Mouse (Mus musculus) forebrain, embryonic 16.5 days (tissue): ENCODE data around the gene Gm49416. TPM values are rescaled to one million over a fixed set of nuclear protein-coding genes. Genes with fewer than 3 reads are reported as not detected.
A peak's percentile ranks its signal among the peaks of the same experiment; 100 is the strongest.

ENCODE experiments used
- ATAC-seq: fragments of 200-750 bp; cut with Nextera tagmentation; 2 replicates; pipeline ENCODE4 v1.8.0; 2017; ENCODE audit warnings: mild to moderate bottlenecking, moderate library complexity
- H3K27ac ChIP-seq: fragments of 300-500 bp; sonication (generic); 2 replicates; pipeline ENCODE4 v1.5.1; 2014; ENCODE audit warnings: low read length, control low read depth
- H3K27me3 ChIP-seq: fragments of 300-500 bp; sonication (generic); replicated peaks from 2 replicates; pipeline ENCODE4 v1.6.1; 2014; ENCODE audit warnings: low read length; ENCODE audit not compliant: control insufficient read depth, insufficient read depth
- H3K36me3 ChIP-seq: fragments of 300-500 bp; sonication (generic); 2 replicates; pipeline ENCODE4 v1.6.1; 2014; ENCODE audit not compliant: control insufficient read depth, insufficient read depth
- H3K4me1 ChIP-seq: fragments of 300-500 bp; sonication (generic); replicated peaks from 2 replicates; pipeline ENCODE4 v1.6.1; 2014; ENCODE audit warnings: low read length; ENCODE audit not compliant: control insufficient read depth, insufficient read depth
- H3K4me2 ChIP-seq: fragments of 300-500 bp; sonication (generic); 2 replicates; pipeline ENCODE4 v1.6.1; 2014; ENCODE audit warnings: mild to moderate bottlenecking, low read length, control low read depth
- H3K4me3 ChIP-seq: fragments of 300-500 bp; sonication (generic); replicated peaks from 2 replicates; pipeline ENCODE4 v1.5.1; 2014; ENCODE audit warnings: mild to moderate bottlenecking, low read length, control low read depth
- H3K9ac ChIP-seq: fragments of 300-500 bp; sonication (generic); replicated peaks from 2 replicates; pipeline ENCODE4 v1.6.1; 2014; ENCODE audit warnings: low read depth, low read length, control low read depth
- H3K9me3 ChIP-seq: fragments of 300-500 bp; sonication (generic); 2 replicates; pipeline ENCODE4 v1.6.1; 2016; ENCODE audit warnings: low read length; ENCODE audit not compliant: control insufficient read depth
- WGBS: fragments of 180-500 bp; shearing (Covaris S2); extraction: QIAGEN DNeasy Blood & Tissue Kit; methylation state at CpG from one replicate; pipeline ENCODE4 v1.1.7; 2014; 5-methylcytosine and 5-hydroxymethylcytosine counted together
- polyA plus RNA-seq: library from polyadenylated mRNA; unstranded; fragments of >200 nt; fragmentation: Nextera tagmentation; extraction: Ambion mirVana; gene quantifications from 2 replicates; pipeline ENCODE4 v1.2.1, GENCODE M21; 2015

The Gm49416 gene
- polyA plus RNA-seq, 1 experiment from 2014 or later = 0.34 TPM

DNA sequence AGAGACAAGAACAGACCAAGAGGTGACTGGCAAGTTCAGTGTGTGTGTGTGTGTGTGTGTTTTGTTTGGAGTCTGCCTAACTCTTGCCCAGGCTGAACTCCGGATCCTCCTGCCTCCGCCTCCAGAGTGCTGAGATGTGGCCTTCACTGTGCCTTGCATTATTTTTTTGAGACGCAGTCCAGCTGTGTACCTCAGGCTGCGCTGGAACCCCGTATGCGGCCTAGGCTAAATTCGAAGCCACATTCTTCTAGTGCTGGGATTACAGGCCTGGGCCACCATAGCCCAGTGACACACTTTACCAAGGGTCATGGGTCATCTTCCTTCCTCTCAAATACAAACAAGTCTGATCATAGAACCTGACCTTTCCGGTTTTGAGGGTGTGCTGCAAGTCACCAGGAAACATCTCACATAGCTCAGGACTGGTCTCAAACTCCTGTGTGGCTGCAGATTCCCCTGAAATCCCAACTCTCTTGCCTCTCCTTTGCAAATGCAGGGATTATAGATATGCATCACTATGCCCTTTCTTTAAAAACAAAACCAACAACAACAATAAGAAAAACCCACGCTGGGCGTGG is 16.4 kb upstream of the Gm49416 start:
- Histone ChIP-seq H3K4me1 (peaks cover 14% of the 10 kb centered on the region), H3K9me3 (no peaks in the 10 kb centered on the region), H3K27me3 (no peaks in the 10 kb centered on the region), H3K4me3 (peak overlapping the region; percentile 73), H3K27ac (no peak overlapping the region), H3K36me3 (peaks cover 19% of the 10 kb centered on the region; the same call in 1 of the 2 replicates), H3K4me2 (peak overlapping the region; percentile 93), H3K9ac (peak overlapping the region; percentile 74)
- WGBS = 82% methylated on average over 10 of the region's 10 CpGs
- no peak for ATAC-seq

DNA sequence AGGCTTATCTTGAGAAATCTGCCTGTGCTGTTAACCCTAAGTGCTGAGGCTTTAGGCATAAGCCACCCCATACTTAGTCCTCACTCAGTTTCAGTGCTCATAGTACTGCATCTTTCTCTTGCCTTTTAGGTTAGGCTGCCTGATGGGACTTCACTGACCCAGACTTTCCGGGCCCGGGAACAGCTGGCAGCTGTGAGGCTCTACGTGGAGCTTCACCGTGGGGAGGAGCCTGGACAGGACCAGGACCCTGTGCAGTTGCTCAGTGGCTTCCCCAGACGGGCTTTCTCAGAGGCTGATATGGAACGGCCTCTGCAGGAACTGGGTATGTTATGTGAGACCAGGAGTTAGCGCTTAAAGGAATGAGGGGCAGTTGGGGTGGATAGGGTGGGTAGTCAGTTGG is 13.7 kb upstream of the Gm49416 start:
- Histone ChIP-seq H3K9ac (no peak overlapping the region), H3K27ac (no peak overlapping the region), H3K36me3 (peaks cover 22% of the 10 kb centered on the region), H3K9me3 (no peaks in the 10 kb centered on the region), H3K4me1 (peaks cover 18% of the 10 kb centered on the region), H3K4me3 (no peak overlapping the region), H3K4me2 (no peak overlapping the region), H3K27me3 (no peaks in the 10 kb centered on the region)
- no peak for ATAC-seq
- 93% methylated on average over 7 of the region's 7 CpGs for WGBS

DNA sequence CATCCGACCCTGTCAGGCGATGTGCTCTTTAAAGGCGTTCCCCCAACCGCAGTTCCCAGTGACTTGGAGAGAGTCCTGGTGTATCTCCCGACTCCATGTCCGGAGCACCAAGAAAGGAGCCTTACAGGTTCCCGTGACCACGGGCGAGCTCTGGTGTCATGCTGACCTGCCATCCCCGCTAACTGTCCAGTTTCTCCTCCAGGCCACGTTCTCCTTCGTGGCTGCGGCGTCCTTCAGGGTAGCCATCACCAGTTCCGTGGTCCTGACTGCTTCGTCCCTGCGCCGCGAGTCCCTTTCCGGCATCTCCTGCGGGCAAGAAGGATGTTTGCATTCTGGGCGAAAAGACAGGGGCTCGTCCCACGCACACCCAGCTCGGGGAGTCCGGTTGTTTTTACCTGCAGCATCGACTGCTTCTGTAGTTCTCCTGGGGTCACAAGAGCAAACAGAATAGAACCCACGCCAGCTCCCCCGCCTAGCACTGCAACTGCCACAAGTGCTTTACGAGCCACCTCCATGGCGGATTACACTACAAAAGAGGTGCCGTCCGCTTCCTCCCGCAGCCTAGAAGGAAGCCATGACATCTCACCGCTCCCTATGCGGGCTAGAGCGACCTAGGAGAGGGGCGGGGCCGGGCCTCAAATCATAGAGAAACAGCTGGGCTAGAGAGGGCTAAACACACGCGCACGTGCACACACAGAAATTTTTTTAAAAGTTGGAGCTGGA is 8.3 kb upstream of the Gm49416 start, which contains the start of gene Uqcc3:
Uqcc3 (minus strand) TSS at position 613 of the 723 bp plus-strand sequence.
- WGBS = under 1% methylated on average over 42 of the region's 42 CpGs
- Histone ChIP-seq H3K9ac (peak within 1 kb of the TSS; percentile 80), H3K9me3 (no peaks in the 10 kb centered on the region), H3K4me1 (peaks cover 9% of the 10 kb centered on the region), H3K27me3 (no peaks in the 10 kb centered on the region), H3K27ac (peak within 1 kb of the TSS; percentile 49), H3K4me2 (peak within 1 kb of the TSS; percentile 87), H3K36me3 (peaks cover 10% of the 10 kb centered on the region), H3K4me3 (peak within 1 kb of the TSS; percentile 54)
- peak; percentile 99 for ATAC-seq

DNA sequence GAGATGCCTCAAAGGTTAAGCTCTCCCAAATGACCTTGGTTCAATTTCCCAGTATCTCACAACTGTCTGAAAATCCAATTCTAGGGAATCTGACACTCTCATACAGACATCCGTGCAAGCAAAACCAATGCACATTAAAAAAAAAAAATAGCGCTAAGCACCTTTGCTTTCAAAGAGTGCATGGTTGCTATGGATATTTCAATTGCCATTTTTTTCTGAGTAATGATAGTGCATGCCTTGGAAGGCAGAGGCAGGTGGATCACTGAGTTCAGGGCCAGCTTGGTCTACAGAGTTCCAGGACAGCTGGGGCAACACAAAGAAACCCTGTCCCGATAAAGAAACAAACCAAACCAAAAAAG is 7.7 kb upstream of the Gm49416 start:
- Histone ChIP-seq H3K4me2 (peak overlapping the region; percentile 87), H3K4me3 (peak overlapping the region; percentile 54), H3K4me1 (peaks cover 9% of the 10 kb centered on the region), H3K9me3 (no peaks in the 10 kb centered on the region), H3K27ac (0 out of 2 replicates have a peak overlapping the region, but pooled peaks have one; percentile 28), H3K27me3 (no peaks in the 10 kb centered on the region), H3K36me3 (peaks cover 9% of the 10 kb centered on the region), H3K9ac (peak overlapping the region; percentile 80)
- 15% methylated on average over 3 of the region's 3 CpGs for WGBS
- ATAC-seq = no peak; the same call in 1 of the 2 replicates

DNA sequence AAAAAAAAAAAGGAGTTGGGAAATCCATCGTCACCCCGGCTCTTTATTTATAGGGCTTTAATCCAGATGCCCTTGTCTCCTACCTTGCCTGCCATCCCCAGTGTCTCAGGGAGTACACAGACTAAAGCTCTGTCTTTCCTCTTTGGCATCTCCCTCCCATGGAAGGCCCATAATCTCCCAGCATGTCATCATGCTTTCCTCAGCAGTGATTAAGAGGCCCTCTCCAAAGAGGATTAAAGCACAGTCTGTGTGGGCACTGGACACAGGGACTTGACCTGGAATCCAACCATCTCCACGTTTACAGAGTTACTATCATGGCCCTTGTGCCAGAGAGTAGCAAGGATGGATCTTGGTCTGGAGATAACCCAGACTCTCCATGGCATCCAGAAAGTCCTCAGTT is 5.1 kb upstream of the Gm49416 start, which contains the start of the genes Lbhd1 and Gm49403:
Lbhd1 (plus strand) TSS at position 117 of the 400 bp plus-strand sequence.
Gm49403 (plus strand) TSS at position 315 of the 400 bp plus-strand sequence.
- Histone ChIP-seq H3K4me2 (no peak within 1 kb of the TSS), H3K27me3 (no peaks in the 10 kb centered on the region), H3K9ac (no peak within 1 kb of the TSS), H3K4me1 (peaks cover 15% of the 10 kb centered on the region), H3K4me3 (no peak within 1 kb of the TSS), H3K36me3 (no peaks in the 10 kb centered on the region), H3K9me3 (no peaks in the 10 kb centered on the region), H3K27ac (no peak within 1 kb of the TSS)
- 61% methylated on average over 3 of the region's 3 CpGs for WGBS
- no peak for ATAC-seq

DNA sequence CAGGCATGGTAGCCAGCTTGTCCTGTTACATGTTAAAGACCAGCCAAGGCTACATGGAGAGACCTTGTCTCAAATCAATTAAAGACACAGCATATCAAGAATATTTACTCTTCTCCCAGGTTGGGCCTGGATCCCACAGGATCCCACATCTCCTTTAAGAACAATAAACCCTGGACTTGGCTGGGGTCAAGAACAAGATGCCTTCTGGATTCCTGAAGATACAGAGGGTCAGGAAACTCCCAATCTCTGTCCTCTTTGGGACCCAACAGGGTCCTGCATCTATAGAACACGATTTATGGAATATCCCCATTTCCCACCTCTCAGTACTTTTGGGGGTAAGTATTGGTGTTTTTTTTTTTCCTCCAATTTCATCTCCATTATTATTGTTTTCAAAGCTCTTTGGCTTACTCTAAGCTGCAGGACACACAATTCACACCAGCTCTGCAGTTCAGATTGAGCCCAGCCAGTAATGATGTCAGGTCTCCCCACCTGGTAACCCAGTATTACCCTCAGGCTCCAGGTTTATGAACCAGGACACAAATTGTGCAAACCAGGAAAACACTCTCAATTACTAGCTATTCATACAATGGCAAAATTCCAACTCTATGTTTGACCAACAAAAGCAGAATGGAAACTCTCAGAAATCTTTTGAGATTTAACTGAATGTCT is 1.7 kb upstream of the Gm49416 start:
- H3K9me3 ChIP-seq = no peaks in the 10 kb centered on the region
- H3K9ac ChIP-seq = no peak overlapping the region
- H3K27ac ChIP-seq = no peak overlapping the region
- H3K4me1 ChIP-seq = peaks cover 13% of the 10 kb centered on the region
- no peak for ATAC-seq
- 65% methylated on average over 1 of the region's 1 CpGs for WGBS
- no peak overlapping the region for H3K4me2 ChIP-seq
- H3K27me3 ChIP-seq = no peaks in the 10 kb centered on the region
- H3K36me3 ChIP-seq = no peaks in the 10 kb centered on the region
- H3K4me3 ChIP-seq = no peak overlapping the region

DNA sequence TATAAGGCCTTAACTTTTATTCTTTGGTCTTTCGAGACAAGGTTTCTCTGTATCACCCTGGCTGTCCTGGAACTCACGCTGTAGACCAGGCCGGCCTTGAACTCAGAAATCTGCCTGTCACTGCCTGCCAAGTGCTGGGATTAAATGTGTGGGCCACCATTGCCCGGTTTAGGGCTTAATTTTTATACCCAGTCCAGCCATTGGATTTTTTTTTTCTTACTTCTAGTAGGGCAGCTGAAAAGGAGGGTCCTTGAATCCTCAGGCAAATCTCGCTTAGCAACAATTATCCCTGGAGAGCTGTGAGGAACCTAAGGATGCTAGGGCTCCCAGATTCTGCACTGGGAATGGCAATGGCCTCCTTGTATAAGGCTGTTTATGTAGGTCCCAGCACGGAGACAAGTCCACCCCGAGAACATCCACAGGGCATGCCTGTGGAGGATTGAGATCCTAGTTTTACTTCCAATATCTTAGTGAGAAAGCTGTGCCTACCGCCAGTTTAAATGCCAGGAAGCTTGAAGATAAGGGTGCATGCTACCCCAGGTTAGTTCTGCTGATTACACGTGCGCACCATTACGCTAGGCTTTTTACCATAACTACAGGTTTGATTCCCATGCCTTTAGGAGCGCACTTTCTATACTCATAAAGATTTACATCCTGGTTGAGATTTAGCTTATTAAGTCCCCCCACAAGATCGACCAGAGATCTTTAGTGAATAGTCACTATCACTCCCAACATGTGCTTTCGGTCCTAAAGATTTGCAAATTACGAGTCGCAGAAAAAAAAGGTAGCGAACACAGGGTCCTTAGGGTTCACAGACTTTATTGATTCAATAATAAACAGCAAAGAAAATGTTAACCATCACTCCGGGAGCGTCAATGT is 902 bp upstream of the Gm49416 start:
- Histone ChIP-seq H3K27ac (no peak overlapping the region; the same call in 1 of the 2 replicates), H3K4me3 (peak overlapping the region; percentile 61), H3K27me3 (no peaks in the 10 kb centered on the region), H3K36me3 (no peaks in the 10 kb centered on the region), H3K4me2 (peak overlapping the region; percentile 90), H3K9ac (peak overlapping the region; percentile 61), H3K9me3 (no peaks in the 10 kb centered on the region), H3K4me1 (peaks cover 13% of the 10 kb centered on the region)
- WGBS = 16% methylated on average over 19 of the region's 19 CpGs
- no peak for ATAC-seq

DNA sequence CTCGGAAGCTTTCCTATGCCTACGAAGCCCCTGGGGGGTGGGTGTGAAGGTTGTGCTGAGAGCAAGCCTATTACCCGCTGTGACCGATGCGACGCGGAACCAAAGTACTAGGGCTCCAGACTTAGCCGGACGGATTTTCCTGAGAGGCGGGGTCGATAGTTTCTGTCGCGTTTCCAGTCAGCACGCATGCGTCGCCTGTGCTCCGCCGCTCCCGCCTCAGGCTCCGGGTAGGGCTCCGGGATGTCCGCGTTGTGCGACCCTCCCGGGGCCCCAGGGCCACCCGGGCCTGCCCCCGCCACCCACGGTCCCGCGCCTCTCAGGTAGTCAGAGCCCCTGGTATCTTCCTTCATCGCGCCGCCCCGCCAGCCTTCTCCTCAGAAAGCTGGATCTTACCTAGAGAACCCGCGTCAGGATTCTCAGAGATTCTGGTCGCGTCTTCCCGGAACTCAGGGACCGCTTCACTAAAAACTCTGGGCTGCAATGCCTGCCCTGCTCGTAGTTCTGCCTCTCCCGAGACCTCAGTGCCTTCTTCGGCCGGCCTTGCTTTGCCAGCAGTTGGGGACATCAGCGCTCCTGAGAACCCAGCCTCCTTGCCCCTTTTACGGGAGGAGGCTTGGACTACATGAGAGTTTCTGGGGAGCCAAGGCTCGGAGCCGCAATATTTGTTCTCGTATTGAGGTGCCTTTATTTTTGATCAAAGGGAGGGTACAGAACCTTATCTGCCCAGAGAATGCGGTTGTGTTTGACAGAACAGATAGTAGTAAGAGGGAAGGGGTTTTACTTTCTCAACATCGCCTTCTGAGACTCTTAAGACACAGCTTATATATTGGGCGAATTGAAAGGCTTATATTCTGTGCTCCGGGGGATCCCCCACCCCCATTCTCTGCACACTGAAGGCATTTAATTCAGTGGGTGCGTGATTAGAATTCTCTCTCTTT is 4.4 kb downstream of the Gm49416 start, which contains the start of gene Ints5:
Ints5 (plus strand) TSS at position 177 of the 938 bp plus-strand sequence.
- 2% methylated on average over 54 of the region's 54 CpGs for WGBS
- Histone ChIP-seq H3K27me3 (no peaks in the 10 kb centered on the region), H3K9ac (peak within 1 kb of the TSS; percentile 92), H3K4me3 (peak within 1 kb of the TSS; percentile 84), H3K27ac (peak within 1 kb of the TSS; percentile 82), H3K9me3 (no peaks in the 10 kb centered on the region), H3K4me1 (peaks cover 26% of the 10 kb centered on the region), H3K4me2 (peak within 1 kb of the TSS; percentile 97), H3K36me3 (no peaks in the 10 kb centered on the region)
- peak; percentile 60 for ATAC-seq
